Mouse (Mus musculus) kidney, postnatal 14 days (tissue): Measurements from ENCODE around the gene Scpep1.
"Not testable (repeated sequence)": the region's sequence is repeated elsewhere in the genome, so short reads cannot be mapped to it uniquely, and the experiment has no call there.

ENCODE experiments used
- DNase-seq: peaks from one replicate; pipeline ENCODE4 v3.0.0; 2022; ENCODE audit warnings: mixed read lengths

The Scpep1 gene

DNA sequence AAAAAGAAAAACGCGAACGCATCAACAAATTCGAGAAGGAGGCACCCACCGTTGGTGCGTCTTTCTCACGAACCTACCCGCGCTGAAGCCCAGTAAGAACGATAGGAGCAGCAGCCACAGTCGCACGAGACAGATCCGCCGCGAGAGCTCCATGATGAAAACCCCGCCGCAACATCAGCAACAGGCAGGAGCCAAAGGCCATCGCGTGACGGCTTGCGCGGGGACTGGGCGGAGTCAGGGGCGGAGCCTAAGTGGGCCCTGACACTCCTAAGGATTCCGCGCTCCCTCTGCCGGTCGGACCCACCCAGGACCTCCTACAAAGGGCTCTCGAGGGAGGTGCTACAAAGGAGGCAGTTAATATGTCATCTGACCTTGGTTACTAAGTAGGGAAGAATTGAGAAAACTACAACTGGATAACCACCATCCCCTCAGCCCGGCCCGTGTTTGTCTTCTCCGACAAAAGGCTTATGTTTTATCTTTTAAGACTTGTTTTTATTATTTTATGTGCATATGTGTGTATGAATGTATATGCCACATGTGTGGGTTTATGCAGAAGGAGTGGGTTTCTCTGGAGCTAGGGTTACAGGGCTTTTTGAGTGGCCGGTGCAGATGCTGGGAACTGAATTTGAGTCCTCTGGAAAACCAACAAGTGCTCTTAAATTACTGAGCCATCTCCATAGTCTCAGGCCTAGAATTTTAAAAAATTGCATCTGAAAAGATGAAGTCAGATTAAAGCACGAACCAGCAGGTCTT lies at the start of gene Scpep1:
TSS of gene Scpep1 (minus strand) at position 249 of the 753 bp plus-strand sequence.
- DNase-seq, result peak; percentile 98

DNA sequence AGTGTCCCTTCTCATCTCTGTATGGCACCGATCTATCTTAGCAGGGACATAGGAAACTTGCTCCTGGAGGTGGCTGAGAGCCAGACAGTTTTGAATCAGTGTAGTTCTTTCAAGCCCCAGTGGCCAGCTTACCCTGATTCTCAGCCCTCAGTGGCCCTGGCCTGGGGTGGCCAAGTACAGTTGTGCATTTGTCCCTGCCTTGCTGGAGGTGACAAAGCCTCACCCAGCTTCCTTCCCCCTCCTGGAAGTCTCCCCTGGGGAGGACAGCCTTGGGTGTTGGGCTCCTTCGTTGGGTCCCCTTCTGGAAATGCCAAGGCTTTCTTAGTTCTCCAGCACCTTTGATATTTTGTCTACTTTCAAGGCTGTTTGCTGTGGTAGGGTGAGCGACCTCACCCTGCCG lies 48.5 kb upstream of the Scpep1 start:
- DNase-seq, result peak; percentile 23

DNA sequence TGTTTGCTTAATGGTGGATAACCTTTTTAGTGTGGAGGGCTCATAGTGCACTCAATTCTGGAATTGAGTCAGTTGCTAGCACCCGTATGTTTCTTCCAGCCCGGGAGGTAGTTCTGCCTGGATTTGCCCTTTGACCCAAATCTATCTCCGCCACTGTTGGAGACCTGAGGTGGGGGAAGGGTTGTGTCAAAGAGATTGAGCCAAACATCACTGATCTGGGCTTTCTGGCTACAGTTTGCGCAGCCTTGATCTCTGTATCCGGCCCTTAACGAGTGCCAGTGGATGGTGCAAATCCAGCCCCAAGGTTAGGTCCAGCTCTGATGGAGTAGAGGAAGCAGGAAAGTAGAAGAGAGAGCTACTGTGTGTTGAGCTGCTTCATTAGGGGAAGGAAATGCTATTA lies 47.8 kb upstream of the Scpep1 start:
- DNase-seq, result peak; percentile 38

DNA sequence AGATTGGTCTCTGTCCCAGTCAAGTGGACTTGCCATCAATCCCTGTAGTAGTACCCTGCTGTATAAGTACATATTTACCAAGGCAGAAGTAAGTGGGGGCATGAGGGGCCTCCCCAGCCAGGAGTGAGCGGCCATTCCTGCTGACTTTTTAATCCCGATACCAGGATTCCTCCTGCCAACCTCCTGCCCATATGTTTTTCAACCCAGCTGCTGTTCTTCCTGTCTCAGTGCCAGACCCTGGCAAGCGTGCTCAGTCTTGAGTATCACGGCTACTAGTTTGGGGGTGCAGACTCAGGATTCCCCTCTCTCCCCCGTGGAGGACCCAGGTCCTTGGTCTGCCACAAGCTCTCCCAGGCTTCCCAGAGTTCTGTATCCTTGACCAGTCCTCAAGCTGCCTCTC lies 47.4 kb upstream of the Scpep1 start:
- DNase-seq, result no peak

DNA sequence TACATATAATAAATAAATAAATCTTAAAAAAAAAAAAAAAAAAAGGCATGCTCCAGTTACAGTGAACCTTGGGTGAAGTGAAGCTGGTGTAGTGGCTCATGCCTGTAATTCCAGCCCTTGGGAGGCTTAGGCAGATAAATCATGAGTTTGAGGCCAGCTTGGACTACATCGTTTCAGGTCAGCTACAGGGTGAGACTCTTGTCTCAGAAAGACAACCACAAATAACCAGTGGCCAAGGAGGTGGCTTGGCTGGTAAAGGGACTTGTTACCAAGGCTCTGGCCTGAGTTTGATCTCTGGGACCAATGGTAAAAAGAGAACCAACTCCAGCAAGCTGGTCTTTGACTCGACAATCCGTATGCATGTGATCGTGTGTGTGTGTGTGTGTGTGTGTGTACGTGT lies 46.8 kb upstream of the Scpep1 start:
- DNase-seq, result no peak

DNA sequence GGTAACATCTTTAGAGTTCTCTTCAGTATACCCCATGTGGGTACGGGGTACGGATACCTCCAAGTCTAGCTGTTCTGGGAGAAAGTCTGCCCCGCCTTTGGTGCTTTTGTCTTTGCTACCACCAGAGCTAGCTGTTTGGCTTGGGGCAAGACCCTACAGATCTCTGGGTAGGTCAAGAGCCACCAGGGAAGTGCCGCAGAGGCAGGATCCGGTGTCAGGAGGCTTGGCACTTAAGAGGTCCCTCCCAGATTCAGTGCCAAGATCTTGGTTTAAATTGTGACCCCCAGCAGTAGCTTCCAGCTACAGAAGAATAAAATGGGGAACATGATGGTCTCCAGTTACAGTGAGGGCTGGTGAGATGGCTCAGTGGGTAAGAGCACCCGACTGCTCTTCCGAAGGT lies 46.3 kb upstream of the Scpep1 start:
- no peak for DNase-seq

DNA sequence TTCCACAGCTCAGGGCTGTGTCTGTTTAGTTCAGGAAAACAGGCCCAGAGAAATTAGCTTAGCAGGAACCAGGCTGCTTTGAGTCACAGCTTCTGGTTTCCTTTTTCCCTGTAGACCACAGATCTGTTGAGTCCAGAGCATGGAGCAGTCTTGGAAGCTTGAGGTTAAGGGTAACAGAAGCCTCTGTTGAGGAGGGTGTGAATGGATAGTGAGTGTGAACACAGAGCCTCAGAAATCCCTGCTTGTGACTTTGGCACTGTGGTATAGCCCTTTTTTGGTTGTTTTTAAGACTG lies 45.2 kb upstream of the Scpep1 start:
- no peak for DNase-seq

DNA sequence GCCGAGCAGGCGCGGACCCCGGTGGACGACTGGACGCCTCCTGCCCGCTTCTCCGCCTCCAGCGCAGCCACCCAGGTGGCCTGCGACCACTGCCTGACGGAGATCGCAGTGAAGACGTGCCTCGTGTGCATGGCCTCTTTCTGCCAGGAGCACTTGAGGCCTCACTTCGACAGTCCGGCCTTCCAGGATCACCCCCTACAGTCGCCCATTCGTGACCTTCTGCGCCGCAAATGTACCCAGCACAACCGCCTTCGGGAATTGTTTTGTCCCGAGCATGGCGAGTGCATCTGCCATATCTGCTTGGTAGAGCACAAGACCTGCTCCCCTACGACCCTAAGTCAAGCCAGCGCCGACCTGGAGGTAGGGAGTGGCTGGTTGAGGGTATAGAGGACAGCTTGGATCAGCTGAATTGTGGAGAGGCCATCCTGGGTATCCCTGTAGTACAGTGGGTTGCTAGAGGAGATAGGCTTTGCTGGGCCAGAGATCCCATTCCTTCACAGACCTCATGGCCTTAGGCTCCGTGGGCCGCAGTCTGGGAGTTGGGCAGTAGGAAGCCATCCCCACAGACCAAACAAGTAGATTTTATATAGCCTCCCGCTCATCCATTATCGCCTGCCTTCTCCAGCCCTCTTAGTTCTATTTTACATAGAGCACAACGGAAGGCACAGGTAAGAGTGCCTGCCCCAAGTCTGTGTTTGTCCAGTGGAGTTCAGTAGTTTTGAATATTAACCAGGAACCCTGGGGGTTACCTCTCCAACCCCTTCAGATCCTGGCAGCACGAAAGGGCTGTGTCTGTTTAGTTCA lies 44.7 kb upstream of the Scpep1 start:
- peak; percentile 28 for DNase-seq

DNA sequence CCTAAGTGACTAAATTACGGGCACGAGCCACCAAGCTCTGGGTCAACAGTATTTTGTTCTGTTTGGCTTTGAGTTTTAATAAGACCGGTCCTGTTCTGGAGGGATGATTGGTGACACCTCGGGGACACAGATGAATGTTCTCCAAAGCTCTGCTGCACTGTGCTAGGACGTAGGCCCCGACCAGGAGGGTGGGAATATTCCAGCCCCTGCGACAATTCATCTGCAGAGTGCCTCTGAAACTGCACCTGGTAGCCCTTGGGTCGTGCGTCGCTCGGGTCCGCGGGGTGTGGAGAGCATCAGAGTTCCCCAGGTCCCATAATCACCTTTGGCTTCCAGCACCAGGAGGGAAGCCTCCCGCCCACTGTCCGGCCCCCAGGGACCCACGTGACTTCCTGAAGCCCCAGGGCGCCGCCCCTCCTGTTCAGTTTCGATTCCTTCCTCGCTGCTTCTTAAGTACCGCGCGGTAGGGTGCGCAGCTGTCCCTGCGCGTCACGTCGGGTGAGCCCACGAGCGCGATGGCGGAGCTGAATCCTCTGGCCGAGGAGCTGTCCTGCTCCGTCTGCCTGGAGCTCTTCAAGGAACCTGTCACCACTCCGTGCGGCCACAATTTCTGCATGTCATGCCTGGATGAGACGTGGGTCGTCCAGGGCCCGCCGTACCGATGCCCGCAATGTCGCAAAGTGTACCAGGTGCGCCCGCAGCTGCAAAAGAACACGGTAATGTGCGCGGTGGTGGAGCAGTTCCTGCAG lies 43.9 kb upstream of the Scpep1 start, which contains the start of gene Trim25:
TSS of gene Trim25 (plus strand) at position 403 of the 749 bp plus-strand sequence.
- DNase-seq, result peak; percentile 95

DNA sequence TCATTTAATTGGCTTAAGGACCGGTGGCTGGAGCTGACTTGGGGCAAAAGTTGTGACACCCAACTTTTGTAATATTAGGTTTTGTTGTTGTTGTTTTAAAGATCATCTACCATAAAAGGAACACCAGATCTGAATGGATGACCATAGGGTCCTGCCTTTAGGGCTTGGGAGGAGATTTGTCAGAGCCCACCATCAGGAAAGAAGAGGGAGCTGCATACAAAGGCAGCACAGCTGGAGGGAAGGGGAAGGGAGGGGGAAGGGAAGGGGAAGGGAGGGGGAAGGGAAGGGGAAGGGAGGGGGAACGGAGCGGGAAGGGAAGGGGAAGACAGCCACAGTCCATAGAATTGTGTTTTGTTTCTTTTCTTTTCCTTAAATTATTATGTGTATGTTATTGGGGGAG lies 43.1 kb upstream of the Scpep1 start:
- no peak for DNase-seq

DNA sequence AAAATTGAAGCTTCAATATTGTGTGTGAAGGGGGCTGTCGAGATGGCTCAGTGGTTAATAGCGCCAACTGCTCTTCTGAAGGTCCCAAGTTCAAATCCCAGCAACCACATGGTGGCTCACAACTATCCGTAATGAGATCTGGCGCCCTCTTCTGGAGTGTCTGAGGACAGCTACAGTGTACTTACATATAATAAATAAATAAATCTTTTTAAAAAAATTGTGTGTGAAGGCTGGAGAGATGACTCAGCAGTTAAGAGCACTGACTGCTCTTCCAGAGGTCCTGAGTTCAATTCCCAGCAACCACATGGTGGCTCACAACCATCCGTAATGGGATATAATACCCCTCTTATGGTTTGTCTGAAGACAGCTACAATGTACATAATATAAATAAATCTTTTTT lies 42.1 kb upstream of the Scpep1 start:
- not testable (repeated sequence) for DNase-seq

DNA sequence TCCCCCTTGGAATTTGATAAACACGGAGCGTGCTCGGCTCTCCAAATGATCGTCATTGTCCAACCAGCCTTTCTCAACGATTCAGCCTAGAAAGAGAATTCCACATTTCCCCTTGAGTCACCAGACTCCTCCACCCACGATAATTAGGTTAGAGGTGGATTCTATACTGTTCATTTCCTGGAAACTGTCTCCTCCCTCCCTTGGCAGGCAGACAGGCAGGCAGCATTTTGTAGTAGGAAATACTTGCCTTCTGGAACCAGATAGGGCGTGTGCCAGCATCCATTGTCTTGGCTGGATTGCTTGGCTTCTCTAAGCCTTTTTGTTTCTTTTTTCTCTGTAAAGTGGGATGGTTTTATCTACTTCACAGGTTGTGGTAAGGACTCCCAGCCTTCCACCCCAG lies 41.2 kb upstream of the Scpep1 start:
- DNase-seq, result peak; percentile 44

DNA sequence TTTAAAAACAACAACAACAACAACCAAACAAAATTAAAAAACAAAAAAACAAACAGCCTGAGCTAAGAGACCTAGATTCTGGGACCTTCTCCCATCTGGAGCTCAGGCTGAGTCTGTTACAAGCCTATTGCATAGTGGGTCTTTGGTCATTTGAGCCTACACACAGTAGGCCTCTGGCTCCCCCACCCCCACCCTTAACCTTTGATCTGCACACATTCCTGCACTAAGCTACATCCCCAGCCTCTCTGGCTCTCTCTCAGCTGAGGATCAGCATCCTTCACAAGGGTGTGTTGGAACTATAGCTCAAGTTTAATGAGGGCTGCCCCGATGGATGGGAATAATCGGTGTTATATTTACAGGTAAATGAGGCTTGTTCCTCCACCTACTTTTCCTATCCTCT lies 40.4 kb upstream of the Scpep1 start:
- no peak for DNase-seq

DNA sequence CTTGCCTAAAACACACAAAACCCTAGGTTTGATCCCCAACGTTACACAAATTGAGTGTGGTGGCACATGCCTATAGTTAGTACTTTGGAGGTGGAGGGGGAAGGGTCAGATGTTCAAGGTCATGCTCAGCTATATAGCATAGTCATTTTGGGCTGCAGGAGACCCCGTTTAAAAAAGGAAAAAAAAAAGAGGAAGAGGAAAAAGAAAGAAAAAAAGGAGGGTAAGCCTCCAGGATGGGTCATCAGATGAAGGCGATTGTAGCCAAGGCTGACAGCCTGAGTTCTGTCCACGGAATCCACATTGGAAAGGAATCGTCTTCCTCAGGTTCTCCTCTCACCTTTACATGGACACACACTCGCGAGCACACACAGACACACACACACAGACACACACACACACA lies 39.2 kb upstream of the Scpep1 start:
- no peak for DNase-seq

DNA sequence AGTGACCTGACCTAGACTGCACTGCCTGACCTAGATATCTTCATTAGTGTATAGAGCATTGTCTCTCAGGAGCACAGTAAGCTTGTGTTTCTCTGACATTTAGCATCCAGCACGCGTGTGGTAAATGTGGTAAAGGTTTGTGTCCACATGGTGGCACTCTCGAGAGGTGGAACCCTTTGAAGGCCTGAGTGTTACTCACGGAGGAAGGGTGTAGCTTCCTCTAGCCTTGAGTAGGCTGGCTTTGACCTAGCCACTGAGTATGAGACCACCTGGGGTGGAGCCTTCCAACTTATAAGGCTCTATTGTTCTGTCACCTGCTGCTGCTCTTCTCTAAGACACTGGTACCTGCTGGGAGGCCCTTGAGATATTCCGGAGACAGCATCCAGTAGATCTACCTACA lies 38.4 kb upstream of the Scpep1 start:
- peak; percentile 79 for DNase-seq

DNA sequence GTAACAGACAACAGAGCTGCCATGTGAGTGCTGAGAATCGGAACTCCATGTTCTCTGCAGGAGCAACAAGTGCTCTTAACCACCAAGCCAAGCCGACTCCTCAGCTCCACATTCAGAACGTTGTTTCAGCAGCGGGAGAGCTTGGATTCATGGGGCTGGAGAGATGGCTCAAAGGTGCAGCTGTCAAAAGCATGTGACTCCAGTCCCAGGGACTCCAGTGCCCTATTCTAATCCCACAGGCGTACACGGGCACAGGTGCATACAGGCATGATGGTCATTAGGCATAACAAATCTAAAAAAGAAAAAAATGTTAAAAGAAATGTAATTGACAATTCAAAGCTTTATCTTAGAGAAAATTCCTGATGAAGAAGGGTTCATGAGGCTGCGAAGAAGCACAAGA lies 37.9 kb upstream of the Scpep1 start:
- no peak for DNase-seq

DNA sequence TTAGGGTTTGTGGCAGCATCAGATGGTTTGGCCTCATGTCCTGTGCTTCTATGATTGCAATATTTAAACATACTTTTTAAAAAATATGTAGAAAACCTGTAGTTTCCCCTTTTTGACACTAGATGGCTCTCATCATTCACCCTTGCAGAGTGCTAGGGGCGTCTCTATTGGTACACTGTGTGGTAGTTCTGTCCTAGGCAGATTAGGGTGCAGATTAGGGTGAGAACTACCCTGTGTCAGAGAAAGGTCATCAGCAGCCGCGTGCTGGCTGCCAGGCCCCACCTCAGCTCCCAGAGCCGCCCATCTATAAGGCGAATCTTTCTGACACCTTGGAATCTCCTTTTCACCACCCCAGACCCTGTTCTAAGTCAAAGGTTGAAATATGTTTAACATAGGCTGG lies 34.3 kb upstream of the Scpep1 start:
- no peak for DNase-seq

DNA sequence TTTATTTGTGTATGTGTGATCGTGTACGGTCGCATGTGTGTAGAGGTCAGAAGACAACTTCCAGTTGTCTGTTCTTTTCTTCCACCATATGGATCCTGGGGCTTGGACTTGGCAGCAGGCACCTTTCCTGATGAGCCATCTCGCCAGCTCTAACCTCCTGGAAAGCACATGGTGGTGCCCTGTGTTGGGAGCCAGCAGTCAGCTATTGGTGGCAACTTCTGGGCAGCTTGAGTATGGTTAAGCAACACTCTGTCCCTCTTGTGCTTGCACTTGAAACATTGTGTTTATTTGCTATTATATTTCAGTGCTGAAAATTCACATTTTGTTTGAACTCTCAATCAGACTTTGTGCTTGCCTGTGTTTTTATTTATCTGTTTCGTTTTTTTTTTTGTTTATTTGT lies 33.7 kb upstream of the Scpep1 start:
- DNase-seq, result no peak

DNA sequence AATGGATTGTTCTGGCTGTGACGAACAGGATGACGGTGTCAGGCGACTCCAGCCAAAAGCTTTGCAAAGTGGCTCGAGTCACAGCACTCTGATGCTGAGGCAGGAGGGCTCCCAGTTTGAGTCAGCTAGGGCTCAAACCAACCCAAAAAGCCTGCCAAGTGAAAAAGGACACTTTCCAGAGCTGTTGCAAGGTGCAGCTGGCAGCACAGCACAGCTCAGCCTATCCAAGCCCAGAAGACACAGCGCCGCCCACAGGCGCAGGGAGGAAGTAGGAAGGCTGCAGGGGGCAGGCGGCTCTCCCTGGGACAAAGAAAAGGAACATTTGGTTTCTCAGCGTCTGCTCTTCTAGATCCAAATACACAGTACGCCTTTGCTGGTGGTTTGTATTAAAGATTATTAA lies 31.4 kb upstream of the Scpep1 start:
- no peak for DNase-seq

DNA sequence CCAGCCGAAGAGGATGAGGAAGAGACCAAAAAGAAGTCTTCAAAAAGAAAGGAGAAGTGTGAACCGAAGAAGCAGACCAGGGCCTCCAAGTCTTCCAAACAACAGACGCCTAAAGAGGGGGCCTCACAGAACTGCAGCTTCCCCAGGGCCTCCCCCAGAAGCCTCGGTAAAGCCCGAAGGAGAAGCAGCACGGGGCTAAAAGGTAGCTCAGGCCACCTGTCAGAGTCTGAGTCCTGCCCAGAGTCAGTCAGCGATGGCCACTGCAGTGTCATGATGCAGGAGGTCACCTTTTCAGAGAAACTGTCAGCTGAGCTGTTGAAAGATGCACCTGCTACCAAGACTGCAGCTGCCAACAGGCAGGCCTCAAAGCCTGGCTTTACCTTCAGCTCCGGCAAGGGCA lies 26.1 kb upstream of the Scpep1 start:
- no peak for DNase-seq

DNA sequence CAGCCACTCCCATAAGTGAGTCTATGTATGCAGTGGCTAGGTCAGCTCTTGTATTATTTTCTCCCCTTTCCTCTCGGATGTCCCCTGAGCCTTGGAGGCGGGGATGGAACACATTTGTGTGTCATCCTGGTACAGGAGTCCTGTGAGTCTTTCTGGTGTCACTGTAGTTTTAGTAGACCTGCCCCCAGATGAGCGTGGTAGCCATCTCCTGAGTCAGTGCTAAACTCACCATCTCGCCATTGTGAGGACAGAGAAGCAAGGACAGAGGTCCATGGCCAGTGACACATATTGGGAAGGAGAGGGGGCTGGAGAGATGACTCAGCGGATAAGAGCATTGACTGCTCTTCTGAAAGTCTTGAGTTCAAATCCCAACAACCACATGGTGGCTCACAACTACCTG lies 21.9 kb upstream of the Scpep1 start:
- no peak for DNase-seq

DNA sequence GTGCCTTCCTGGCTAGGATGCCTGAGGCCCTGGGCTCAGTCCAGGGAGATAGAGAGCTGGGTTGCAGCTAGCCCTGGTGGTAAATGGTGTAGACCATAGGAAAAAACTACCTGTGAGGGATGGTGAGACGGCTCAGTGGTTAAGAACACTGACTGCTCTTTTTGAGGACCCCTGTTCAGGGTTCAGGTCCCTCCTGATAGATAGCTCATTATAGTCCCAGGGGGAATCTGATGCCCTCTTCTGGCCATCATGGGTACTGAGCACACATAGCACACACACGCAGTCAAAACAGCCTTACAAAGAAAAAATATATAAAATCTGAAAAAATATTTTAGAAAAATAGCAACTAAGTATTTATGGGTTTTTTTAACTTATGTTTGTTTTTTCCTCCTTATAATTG lies 21.1 kb upstream of the Scpep1 start:
- no peak for DNase-seq

DNA sequence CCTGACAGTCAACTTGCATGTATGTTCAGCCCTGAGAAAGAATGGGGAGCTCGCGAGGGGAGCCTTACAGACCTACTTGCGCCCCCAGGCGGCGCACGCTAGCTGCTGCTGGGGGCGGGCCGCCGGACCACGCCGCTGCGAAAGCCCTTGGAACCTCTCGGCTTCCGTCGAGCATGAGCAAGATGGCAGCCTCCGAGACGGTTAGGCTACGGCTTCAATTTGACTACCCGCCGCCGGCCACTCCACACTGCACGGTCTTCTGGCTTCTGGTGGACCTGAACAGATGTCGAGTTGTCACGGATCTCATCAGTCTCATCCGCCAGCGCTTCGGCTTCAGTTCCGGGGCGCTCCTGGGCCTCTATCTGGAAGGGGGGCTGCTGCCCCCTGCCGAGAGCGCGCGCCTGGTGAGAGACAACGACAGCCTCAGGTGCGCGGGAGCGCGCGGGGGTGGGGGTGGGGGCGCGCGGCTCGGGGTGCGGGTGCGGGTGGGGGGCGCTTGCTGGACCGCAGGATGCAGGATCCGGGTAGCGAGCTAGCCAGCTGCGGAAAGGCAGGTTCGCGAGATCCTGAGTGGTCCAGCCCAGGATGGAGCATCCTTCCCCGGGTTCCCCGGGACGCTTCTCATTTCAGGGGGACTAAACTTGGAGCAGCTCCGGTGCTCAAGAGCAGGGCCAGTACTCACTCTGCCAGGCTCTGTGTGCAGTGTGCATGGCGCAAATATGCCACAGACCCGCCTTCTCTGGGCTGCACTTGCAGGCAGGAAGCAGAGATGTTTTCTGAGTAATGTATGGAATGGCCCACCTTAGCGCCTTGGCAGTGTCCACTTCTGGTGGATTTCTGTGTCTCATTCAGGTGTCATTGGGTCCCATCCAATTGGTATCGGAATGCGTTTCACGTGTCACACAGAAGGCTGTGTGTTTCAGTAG lies 18.8 kb upstream of the Scpep1 start:
- DNase-seq, result peak; percentile 95
